Mouse (Mus musculus): ENCODE results near the gene Map3k13. TPM values are rescaled to one million over a fixed set of nuclear protein-coding genes. Genes with fewer than 3 reads are reported as not detected.

Gene Map3k13
- polyA plus RNA-seq (2015; fragmentation: Nextera tagmentation; extraction: Ambion mirVana): 0.87 and 1.0 TPM in 2 replicates

GRCm38 (mm10) chr16:21793875-21794696 lies at the start of gene Map3k13:
Gene Map3k13, plus strand, starts transcription at chr16:21794346.
- Histone ChIP-seq H3K27me3 (no peaks in the 10 kb centered on the region), H3K4me2 (replicated peaks) (peak within 1 kb of the TSS; percentile 85), H3K9me3 (no peaks in the 10 kb centered on the region), H3K27ac (peak within 1 kb of the TSS; percentile 74), H3K9ac (peak within 1 kb of the TSS; percentile 85), H3K4me3 (peak within 1 kb of the TSS; percentile 83), H3K4me1 (peaks cover 10% of the 10 kb centered on the region), H3K36me3 (peaks cover under 1% of the 10 kb centered on the region; the same call in 1 of the 2 replicates)
- WGBS: 2% methylated on average over 47 of the region's 47 CpGs
- ATAC-seq (ENCODE audit: low FRiP score, low read depth): peak; percentile 98

GRCm38 (mm10) chr16:21758447-21758846 lies 35.7 kb upstream of the Map3k13 start:
- H3K9me3 ChIP-seq: no peaks in the 10 kb centered on the region
- 74% methylated on average over 1 of the region's 1 CpGs for WGBS
- H3K36me3 ChIP-seq: peaks cover 11% of the 10 kb centered on the region
- H3K9ac ChIP-seq: no peak overlapping the region
- no peaks in the 10 kb centered on the region for H3K27me3 ChIP-seq
- H3K4me1 ChIP-seq: no peaks in the 10 kb centered on the region
- H3K4me2 ChIP-seq (replicated peaks): no peak overlapping the region
- ATAC-seq (ENCODE audit: low FRiP score, low read depth): no peak
- H3K4me3 ChIP-seq: no peak overlapping the region
- no peak overlapping the region for H3K27ac ChIP-seq

GRCm38 (mm10) chr16:21768255-21768654 lies 25.9 kb upstream of the Map3k13 start:
- Histone ChIP-seq H3K36me3 (peaks cover 3% of the 10 kb centered on the region; the same call in 1 of the 2 replicates), H3K4me2 (replicated peaks) (no peak overlapping the region), H3K4me1 (no peaks in the 10 kb centered on the region), H3K9ac (no peak overlapping the region), H3K4me3 (no peak overlapping the region), H3K27me3 (no peaks in the 10 kb centered on the region), H3K27ac (no peak overlapping the region), H3K9me3 (no peaks in the 10 kb centered on the region)
- 77% methylated on average over 3 of the region's 3 CpGs for WGBS
- ATAC-seq (ENCODE audit: low FRiP score, low read depth): no peak

DNA sequence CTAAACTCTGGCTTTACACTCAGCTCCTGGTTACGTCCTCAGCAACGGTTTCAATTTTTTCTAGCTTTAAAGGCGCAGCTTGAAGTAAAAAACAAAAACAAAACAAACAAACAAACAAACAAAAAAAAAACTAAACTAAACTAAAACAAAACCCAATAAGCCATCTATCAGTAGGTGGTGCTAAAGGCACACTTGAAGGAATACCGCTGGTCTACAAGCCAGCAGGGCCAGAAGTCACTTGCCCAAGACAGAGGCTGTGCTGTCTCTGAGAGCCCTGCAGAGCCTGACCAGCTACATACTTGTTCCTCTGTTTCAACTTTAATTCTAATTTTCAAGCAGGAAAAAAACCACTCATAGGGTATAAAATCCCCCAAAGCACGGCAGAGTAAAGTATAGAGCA lies 24.5 kb upstream of the Map3k13 start:
- no peak overlapping the region for H3K4me3 ChIP-seq

DNA sequence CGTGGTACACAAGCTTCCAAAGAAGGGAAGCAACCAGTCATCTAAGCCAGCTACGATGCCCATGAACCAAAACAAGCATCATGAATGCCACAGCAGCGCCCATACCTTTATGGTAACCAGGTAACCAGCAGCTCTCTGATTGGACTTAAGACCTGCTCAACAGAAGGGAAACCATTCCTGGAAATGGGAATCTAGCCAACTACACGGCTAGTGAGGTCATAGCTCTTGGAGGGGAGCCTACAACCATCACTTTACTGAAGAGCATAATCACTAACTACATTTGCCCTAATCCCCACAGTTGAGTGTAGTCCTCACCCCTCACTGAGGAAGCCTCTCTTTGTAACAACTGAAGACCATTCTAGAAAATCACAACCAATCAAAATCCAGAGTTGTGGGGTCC lies 19.4 kb upstream of the Map3k13 start:
- Histone ChIP-seq H3K27me3 (no peaks in the 10 kb centered on the region), H3K4me2 (replicated peaks) (no peak overlapping the region), H3K9me3 (no peaks in the 10 kb centered on the region), H3K4me3 (no peak overlapping the region), H3K9ac (no peak overlapping the region), H3K36me3 (no peaks in the 10 kb centered on the region), H3K4me1 (no peaks in the 10 kb centered on the region), H3K27ac (no peak overlapping the region)
- WGBS: 86% methylated on average over 4 of the region's 4 CpGs
- no peak for ATAC-seq (ENCODE audit: low FRiP score, low read depth)

More for the DNA sequence above, 24.5 kb upstream of the Map3k13 start:
- no peaks in the 10 kb centered on the region for H3K9me3 ChIP-seq
- no peak overlapping the region for H3K27ac ChIP-seq
- H3K36me3 ChIP-seq: peaks cover 3% of the 10 kb centered on the region; the same call in 1 of the 2 replicates
- H3K9ac ChIP-seq: no peak overlapping the region
- no peak for ATAC-seq (ENCODE audit: low FRiP score, low read depth)
- 72% methylated on average over 5 of the region's 5 CpGs for WGBS
- H3K27me3 ChIP-seq: no peaks in the 10 kb centered on the region
- no peak overlapping the region for H3K4me2 ChIP-seq (replicated peaks)
- no peaks in the 10 kb centered on the region for H3K4me1 ChIP-seq

DNA sequence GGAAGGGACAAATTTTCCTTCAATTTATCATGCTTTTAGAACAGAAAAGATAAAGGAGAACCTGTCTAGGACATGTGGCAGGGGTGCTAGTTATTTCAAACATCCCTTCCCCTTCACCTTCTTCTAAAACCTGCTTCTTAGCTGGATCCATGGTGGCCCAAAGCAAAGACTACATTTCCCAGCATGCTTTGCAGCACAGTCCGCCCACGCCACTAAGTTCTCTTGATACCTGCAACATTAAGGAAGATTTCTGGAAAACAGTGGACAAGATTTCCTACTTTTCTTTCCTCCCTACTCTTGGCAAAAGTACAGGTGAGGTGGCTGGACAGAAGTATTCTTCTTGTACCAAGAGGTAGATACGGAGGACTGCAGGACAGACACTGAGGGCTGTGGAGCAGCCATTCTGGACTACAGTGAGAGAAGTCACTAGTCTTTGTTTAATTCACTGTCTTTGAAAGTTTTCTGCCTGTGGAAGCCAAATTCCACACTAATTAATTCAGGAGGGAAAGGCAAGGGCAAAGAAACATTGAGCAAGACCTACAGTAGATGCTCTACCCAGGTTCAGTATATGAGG lies 15.8 kb upstream of the Map3k13 start:
- Histone ChIP-seq H3K9ac (peak overlapping the region; percentile 13; the same call in 1 of the 2 replicates), H3K4me2 (replicated peaks) (peak overlapping the region; percentile 38), H3K9me3 (no peaks in the 10 kb centered on the region), H3K27me3 (no peaks in the 10 kb centered on the region), H3K27ac (no peak overlapping the region), H3K4me3 (peak overlapping the region; percentile 24), H3K36me3 (no peaks in the 10 kb centered on the region), H3K4me1 (no peaks in the 10 kb centered on the region)
- WGBS: 42% methylated on average over 3 of the region's 3 CpGs
- no peak for ATAC-seq (ENCODE audit: low FRiP score, low read depth)

- H3K9me3 ChIP-seq: no peaks in the 10 kb centered on the region
- H3K4me3 ChIP-seq: no peak overlapping the region
Measured at GRCm38 (mm10) chr16:21779149-21779548, 15.0 kb upstream of the Map3k13 start.

GRCm38 (mm10) chr16:21781277-21781676 lies 12.9 kb upstream of the Map3k13 start:
- Histone ChIP-seq H3K4me1 (no peaks in the 10 kb centered on the region), H3K4me3 (no peak overlapping the region), H3K4me2 (replicated peaks) (no peak overlapping the region), H3K27ac (no peak overlapping the region), H3K9me3 (no peaks in the 10 kb centered on the region), H3K36me3 (no peaks in the 10 kb centered on the region), H3K27me3 (no peaks in the 10 kb centered on the region), H3K9ac (no peak overlapping the region)
- no peak for ATAC-seq (ENCODE audit: low FRiP score, low read depth)
- 57% methylated on average over 3 of the region's 3 CpGs for WGBS

More at GRCm38 (mm10) chr16:21779149-21779548, 15.0 kb upstream of the Map3k13 start:
- H3K4me1 ChIP-seq: no peaks in the 10 kb centered on the region
- no peak for ATAC-seq (ENCODE audit: low FRiP score, low read depth)
- H3K4me2 ChIP-seq (replicated peaks): no peak overlapping the region
- H3K9ac ChIP-seq: no peak overlapping the region
- no peaks in the 10 kb centered on the region for H3K36me3 ChIP-seq
- no peak overlapping the region for H3K27ac ChIP-seq
- H3K27me3 ChIP-seq: no peaks in the 10 kb centered on the region
- WGBS: 92% methylated on average over 4 of the region's 4 CpGs

DNA sequence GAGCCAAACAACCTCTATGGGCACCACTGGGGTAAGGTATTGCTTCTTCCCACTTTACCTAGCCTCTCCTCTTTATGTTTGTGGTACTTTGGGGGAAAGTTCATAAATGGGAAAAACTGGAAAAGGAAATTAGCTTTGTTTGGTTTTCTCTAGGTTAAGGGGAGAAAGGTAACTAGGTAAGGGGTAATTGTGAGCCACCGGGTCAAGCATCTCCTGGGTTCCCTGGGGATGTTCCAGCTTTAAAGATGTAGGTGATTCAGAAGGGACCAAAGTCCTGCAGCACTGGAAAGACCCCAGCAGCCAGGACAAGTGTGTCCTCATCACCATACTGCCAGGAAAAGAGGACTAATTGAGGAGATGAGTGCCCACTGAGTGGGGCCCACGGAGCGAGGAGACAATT lies 12.3 kb upstream of the Map3k13 start:
- H3K4me1 ChIP-seq: no peaks in the 10 kb centered on the region
- WGBS: 86% methylated on average over 3 of the region's 3 CpGs

DNA sequence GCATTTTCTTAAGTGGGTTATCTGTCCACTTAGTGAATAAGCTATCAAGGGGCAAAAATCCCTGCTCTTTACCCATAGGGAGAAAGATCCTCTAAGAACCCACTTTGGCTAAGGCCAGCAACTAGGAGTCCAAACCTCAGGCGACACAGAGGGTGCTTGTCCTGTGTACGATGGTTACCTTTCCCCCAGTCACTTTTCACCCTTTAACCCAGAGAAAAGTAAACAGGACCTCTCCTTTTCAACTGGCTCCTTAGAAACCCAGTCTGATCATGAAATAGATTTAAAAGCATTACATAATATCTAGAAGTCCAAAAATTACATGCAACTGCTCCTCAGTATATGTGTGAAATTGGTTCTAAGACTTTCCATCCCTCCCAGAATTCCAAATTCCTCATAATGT lies 11.3 kb upstream of the Map3k13 start:
- Histone ChIP-seq H3K27me3 (no peaks in the 10 kb centered on the region), H3K27ac (no peak overlapping the region; the same call in 1 of the 2 replicates), H3K4me3 (no peak overlapping the region), H3K9me3 (no peaks in the 10 kb centered on the region), H3K4me1 (peaks cover 5% of the 10 kb centered on the region; the same call in 1 of the 2 replicates), H3K36me3 (no peaks in the 10 kb centered on the region), H3K4me2 (replicated peaks) (no peak overlapping the region), H3K9ac (no peak overlapping the region)
- 61% methylated on average over 2 of the region's 2 CpGs for WGBS
- ATAC-seq (ENCODE audit: low FRiP score, low read depth): no peak

More for the DNA sequence above, 12.3 kb upstream of the Map3k13 start:
- H3K27ac ChIP-seq: no peak overlapping the region
- ATAC-seq (ENCODE audit: low FRiP score, low read depth): no peak
- no peaks in the 10 kb centered on the region for H3K9me3 ChIP-seq
- H3K36me3 ChIP-seq: no peaks in the 10 kb centered on the region
- H3K4me3 ChIP-seq: no peak overlapping the region
- no peak overlapping the region for H3K4me2 ChIP-seq (replicated peaks)
- no peaks in the 10 kb centered on the region for H3K27me3 ChIP-seq
- H3K9ac ChIP-seq: no peak overlapping the region

DNA sequence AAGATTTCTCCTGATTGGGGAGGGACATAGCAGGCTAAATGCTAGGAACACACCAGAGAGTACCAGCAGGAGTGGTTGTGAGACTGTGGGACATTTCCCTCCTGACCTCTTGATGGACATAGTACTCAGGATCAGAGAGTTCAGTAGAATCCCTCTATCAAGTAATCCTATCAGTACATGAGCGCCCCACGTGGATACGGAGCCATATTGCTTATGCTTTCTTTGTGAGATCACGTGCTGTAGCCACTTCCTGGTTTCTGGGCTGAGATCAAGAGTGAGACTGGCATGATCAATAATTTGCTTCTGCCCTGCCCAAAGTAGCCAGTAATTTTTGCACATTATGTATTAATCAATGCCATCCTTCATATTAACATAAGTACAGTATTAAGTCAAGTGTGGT lies 9.1 kb upstream of the Map3k13 start:
- no peaks in the 10 kb centered on the region for H3K36me3 ChIP-seq
- H3K4me1 ChIP-seq: peaks cover 8% of the 10 kb centered on the region; the same call in 1 of the 2 replicates
- no peak overlapping the region for H3K4me3 ChIP-seq
- 73% methylated on average over 4 of the region's 4 CpGs for WGBS
- ATAC-seq (ENCODE audit: low FRiP score, low read depth): no peak
- no peaks in the 10 kb centered on the region for H3K9me3 ChIP-seq
- H3K9ac ChIP-seq: no peak overlapping the region
- no peak overlapping the region for H3K4me2 ChIP-seq (replicated peaks)
- H3K27ac ChIP-seq: no peak overlapping the region
- H3K27me3 ChIP-seq: no peaks in the 10 kb centered on the region

DNA sequence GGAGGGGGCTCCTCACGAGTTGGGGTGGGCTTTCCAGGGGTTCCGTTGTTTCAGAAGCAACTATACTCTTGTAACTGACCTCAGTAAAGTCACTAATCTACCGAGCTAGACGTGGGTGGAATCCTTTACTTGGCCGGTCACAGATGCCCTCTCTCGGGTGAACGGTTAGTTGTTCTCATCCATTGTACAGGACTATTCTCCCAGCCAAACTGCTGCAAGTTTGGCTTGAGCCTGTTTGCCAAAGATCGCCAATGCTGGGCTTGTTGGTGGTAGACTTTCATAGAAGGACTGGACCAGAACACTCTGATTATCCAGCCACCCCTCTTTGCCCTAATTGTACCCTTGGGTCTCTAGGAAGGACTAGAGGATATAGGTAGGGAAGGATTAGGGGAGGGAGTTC lies 7.8 kb upstream of the Map3k13 start:
- Histone ChIP-seq H3K9ac (no peak overlapping the region), H3K27me3 (no peaks in the 10 kb centered on the region), H3K4me2 (replicated peaks) (no peak overlapping the region), H3K4me1 (peaks cover 8% of the 10 kb centered on the region; the same call in 1 of the 2 replicates), H3K4me3 (no peak overlapping the region), H3K9me3 (no peaks in the 10 kb centered on the region), H3K27ac (no peak overlapping the region), H3K36me3 (no peaks in the 10 kb centered on the region)
- ATAC-seq (ENCODE audit: low FRiP score, low read depth): no peak
- 90% methylated on average over 8 of the region's 8 CpGs for WGBS

Data from limb, embryonic 13.5 days (tissue).